Mouse (Mus musculus): ENCODE results near the gene Timp3. TPM values are rescaled to one million over a fixed set of nuclear protein-coding genes. Genes with fewer than 3 reads are reported as not detected.

Timp3 gene
- total and polyA plus RNA-seq, 3 experiments: not detected

- Histone ChIP-seq H3K79me2 (ENCODE audit: control insufficient read depth, insufficient read depth, low read length, poor library complexity) (no peaks in the 10 kb centered on the region), H3K9me3 (replicated peaks; ENCODE audit: insufficient read depth, low read length) (no peaks in the 10 kb centered on the region), H3K27ac (ENCODE audit: control insufficient read depth, low read depth, low read length) (no peak overlapping the region), H3K36me3 (ENCODE audit: control insufficient read depth in 1 of 2, insufficient read depth in 2 of 2, low read length in 2 of 2) (no peaks in the 10 kb centered on the region), H3K9ac (ENCODE audit: control insufficient read depth, low read depth, low read length, poor library complexity, severe bottlenecking) (no peak overlapping the region), H3K4me3 (ENCODE audit: control insufficient read depth in 1 of 2, insufficient read depth in 1 of 2, low read depth in 2 of 2, low read length in 2 of 2) (no peak overlapping the region), H3K27me3 (ENCODE audit: control insufficient read depth in 1 of 2, insufficient read depth in 2 of 2, low read length in 2 of 2) (no peaks in the 10 kb centered on the region), H3K4me1 (ENCODE audit: control insufficient read depth in 1 of 2, insufficient read depth in 2 of 2, low read length in 2 of 2) (no peaks in the 10 kb centered on the region)
- TF ChIP-seq MAX (IDR thresholded peaks at IDR 0.05; ENCODE audit: low read length): no peak
- no peak for TF ChIP-seq SMC3 (IDR thresholded peaks at IDR 0.05; ENCODE audit: low read depth, low read length)
- no peak for DNase-seq (ENCODE audit: low read depth, low spot score)
Observed at GRCm38 (mm10) chr10:86342713-86343112, 42.5 kb downstream of the Timp3 start.

- H3K36me3 ChIP-seq (ENCODE audit: control insufficient read depth in 1 of 2, insufficient read depth in 2 of 2, low read length in 2 of 2): no peaks in the 10 kb centered on the region
- H3K79me2 ChIP-seq (ENCODE audit: control insufficient read depth, insufficient read depth, low read length, poor library complexity): no peaks in the 10 kb centered on the region
- no peaks in the 10 kb centered on the region for H3K9me3 ChIP-seq (replicated peaks; ENCODE audit: insufficient read depth, low read length)
- TF ChIP-seq HCFC1 (IDR thresholded peaks at IDR 0.05; ENCODE audit: low read depth, low read length): no peak
- no peak for TF ChIP-seq E2F4 (IDR thresholded peaks at IDR 0.05; ENCODE audit: borderline replicate concordance, low read depth, low read length)
- TF ChIP-seq RCOR1 (IDR thresholded peaks at IDR 0.05; ENCODE audit: low read depth, low read length): no peak
- TF ChIP-seq UBTF (IDR thresholded peaks at IDR 0.05; ENCODE audit: borderline replicate concordance, insufficient read depth, low read depth, low read length): no peak
- TF ChIP-seq KAT2A (conservative IDR thresholded peaks at IDR 0.05; ENCODE audit: low read depth, low read length): no peak
- TF ChIP-seq MEF2A (IDR thresholded peaks at IDR 0.05; ENCODE audit: extremely low read depth, insufficient replicate concordance, low read depth, low read length, poor library complexity, severe bottlenecking): no peak
- TF ChIP-seq GATA1 (IDR thresholded peaks at IDR 0.05; ENCODE audit: low read depth, low read length): no peak
- no peak for TF ChIP-seq BHLHE40 (IDR thresholded peaks at IDR 0.05; ENCODE audit: borderline replicate concordance, low read depth, low read length)
- no peak for TF ChIP-seq ZMIZ1 (IDR thresholded peaks at IDR 0.05; ENCODE audit: low read depth, low read length)
- TF ChIP-seq NRF1 (IDR thresholded peaks at IDR 0.05; ENCODE audit: insufficient read depth, low read depth, low read length, poor library complexity, severe bottlenecking): no peak
- no peak for TF ChIP-seq RAD21 (IDR thresholded peaks at IDR 0.05; ENCODE audit: low read depth, low read length)
- no peak for TF ChIP-seq USF1 (IDR thresholded peaks at IDR 0.05; ENCODE audit: low read depth, low read length)
- no peaks in the 10 kb centered on the region for H3K27me3 ChIP-seq (ENCODE audit: control insufficient read depth in 1 of 2, insufficient read depth in 2 of 2, low read length in 2 of 2)
- H3K27ac ChIP-seq (ENCODE audit: control insufficient read depth, low read depth, low read length): no peak overlapping the region
- no peaks in the 10 kb centered on the region for H3K4me1 ChIP-seq (ENCODE audit: control insufficient read depth in 1 of 2, insufficient read depth in 2 of 2, low read length in 2 of 2)
- no peak for DNase-seq (ENCODE audit: low read depth, low spot score)
- H3K4me3 ChIP-seq (ENCODE audit: control insufficient read depth in 1 of 2, insufficient read depth in 1 of 2, low read depth in 2 of 2, low read length in 2 of 2): no peak overlapping the region
- H3K9ac ChIP-seq (ENCODE audit: control insufficient read depth, low read depth, low read length, poor library complexity, severe bottlenecking): no peak overlapping the region
Observed at GRCm38 (mm10) chr10:86343362-86343761, 43.2 kb downstream of the Timp3 start.

GRCm38 (mm10) chr10:86343931-86344330, 43.8 kb downstream of the Timp3 start:
- H3K4me1 ChIP-seq (ENCODE audit: control insufficient read depth in 1 of 2, insufficient read depth in 2 of 2, low read length in 2 of 2): no peaks in the 10 kb centered on the region
- TF ChIP-seq TCF12 (IDR thresholded peaks at IDR 0.05; ENCODE audit: low read depth, low read length) (no peak), CHD1 (IDR thresholded peaks at IDR 0.05; ENCODE audit: low read depth, low read length) (no peak), USF2 (IDR thresholded peaks at IDR 0.05; ENCODE audit: borderline replicate concordance in 1 of 2, insufficient read depth in 1 of 2, low read depth in 1 of 2, low read length in 2 of 2) (no peak), ZC3H11A (IDR thresholded peaks at IDR 0.05; ENCODE audit: low read depth, low read length) (no peak), HCFC1 (IDR thresholded peaks at IDR 0.05; ENCODE audit: low read depth, low read length) (no peak), POLR2AphosphoS5 (IDR thresholded peaks at IDR 0.05; ENCODE audit: borderline replicate concordance, low read depth, low read length) (no peak), POLR2AphosphoS2 (IDR thresholded peaks at IDR 0.05; ENCODE audit: low read length) (no peak), CHD2 (IDR thresholded peaks at IDR 0.05; ENCODE audit: low read length) (no peak), USF1 (IDR thresholded peaks at IDR 0.05; ENCODE audit: low read depth, low read length) (no peak), EP300 (IDR thresholded peaks at IDR 0.05; ENCODE audit: low read depth in 1 of 2, low read length in 2 of 2) (no peak), JUND (IDR thresholded peaks at IDR 0.05; ENCODE audit: low read depth, low read length) (no peak), MYC (IDR thresholded peaks at IDR 0.05; ENCODE audit: low read depth, low read length) (no peak), RCOR1 (IDR thresholded peaks at IDR 0.05; ENCODE audit: low read depth, low read length) (no peak), POLR2A (IDR thresholded peaks at IDR 0.05; ENCODE audit: control insufficient read depth in 1 of 2, insufficient read depth in 1 of 2, low read depth in 1 of 2, low read length in 2 of 2, poor library complexity in 1 of 2) (no peak), MAFK (IDR thresholded peaks at IDR 0.05; ENCODE audit: borderline replicate concordance, low read depth, low read length) (no peak)

More at GRCm38 (mm10) chr10:86343931-86344330, 43.8 kb downstream of the Timp3 start:
- H3K4me3 ChIP-seq (ENCODE audit: control insufficient read depth in 1 of 2, insufficient read depth in 1 of 2, low read depth in 2 of 2, low read length in 2 of 2): no peak overlapping the region
- no peaks in the 10 kb centered on the region for H3K79me2 ChIP-seq (ENCODE audit: control insufficient read depth, insufficient read depth, low read length, poor library complexity)
- DNase-seq (ENCODE audit: low read depth, low spot score): no peak
- no peak overlapping the region for H3K9ac ChIP-seq (ENCODE audit: control insufficient read depth, low read depth, low read length, poor library complexity, severe bottlenecking)
- H3K36me3 ChIP-seq (ENCODE audit: control insufficient read depth in 1 of 2, insufficient read depth in 2 of 2, low read length in 2 of 2): no peaks in the 10 kb centered on the region
- H3K27ac ChIP-seq (ENCODE audit: control insufficient read depth, low read depth, low read length): no peak overlapping the region
- H3K9me3 ChIP-seq (replicated peaks; ENCODE audit: insufficient read depth, low read length): no peaks in the 10 kb centered on the region
- no peaks in the 10 kb centered on the region for H3K27me3 ChIP-seq (ENCODE audit: control insufficient read depth in 1 of 2, insufficient read depth in 2 of 2, low read length in 2 of 2)

All from MEL (cell line).